Mouse (Mus musculus) forebrain, embryonic 14.5 days (tissue): ENCODE measurements at regions not wholly inside any gene's neighbourhood (a gene's known extent, or its start where the extent isn't known, plus 50 kb on each side); places are given as distances from the start of the nearest gene placed in this dataset.

Experiments used
- ATAC-seq: fragments of 200-750 bp; cut with Nextera tagmentation; 2 replicates; pipeline ENCODE4 v1.8.0; 2017; ENCODE audit warnings: mild to moderate bottlenecking, moderate library complexity
- DNase-seq: peaks from one replicate; pipeline ENCODE4 v3.0.0-alpha.2; 2015; ENCODE audit warnings: low spot score
- H3K27ac ChIP-seq: fragments of 300-500 bp; sonication (generic); 2 replicates; pipeline ENCODE4 v1.5.1; 2014; ENCODE audit warnings: low read depth, mild to moderate bottlenecking, control low read depth, low read length, moderate library complexity
- H3K27me3 ChIP-seq: fragments of 300-500 bp; sonication (generic); replicated peaks from 2 replicates; pipeline ENCODE4 v1.6.1; 2014; ENCODE audit warnings: low read length, control low read depth, mixed read lengths; ENCODE audit not compliant: control insufficient read depth, insufficient read depth
- H3K36me3 ChIP-seq: fragments of 300-500 bp; sonication (generic); 2 replicates; pipeline ENCODE4 v1.6.1; 2014; ENCODE audit warnings: low read length, control low read depth; ENCODE audit not compliant: control insufficient read depth, insufficient read depth
- H3K4me1 ChIP-seq: fragments of 300-500 bp; sonication (generic); 2 replicates; pipeline ENCODE4 v1.6.1; 2014; ENCODE audit warnings: antibody characterized with exemption, low read length, control low read depth; ENCODE audit not compliant: control insufficient read depth, insufficient read depth
- H3K4me2 ChIP-seq: fragments of 300-500 bp; sonication (generic); 2 replicates; pipeline ENCODE4 v1.6.1; 2014; ENCODE audit warnings: mild to moderate bottlenecking, control low read depth, low read length
- H3K4me3 ChIP-seq: fragments of 300-500 bp; sonication (generic); 2 replicates; pipeline ENCODE4 v1.5.1; 2014; ENCODE audit warnings: low read depth, low read length, control low read depth
- H3K9ac ChIP-seq: fragments of 300-500 bp; sonication (generic); 2 replicates; pipeline ENCODE4 v1.6.1; 2014; ENCODE audit warnings: mild to moderate bottlenecking, low read length, control low read depth, moderate library complexity
- H3K9me3 ChIP-seq: fragments of 300-500 bp; sonication (generic); replicated peaks from 2 replicates; pipeline ENCODE4 v1.6.1; 2016; ENCODE audit warnings: low read length, control low read depth, mixed read lengths; ENCODE audit not compliant: control insufficient read depth
- WGBS: fragments of 180-500 bp; shearing (Covaris S2); extraction: QIAGEN DNeasy Blood & Tissue Kit; methylation state at CpG from one replicate; pipeline ENCODE4 v1.1.7; 2014; 5-methylcytosine and 5-hydroxymethylcytosine counted together

DNA sequence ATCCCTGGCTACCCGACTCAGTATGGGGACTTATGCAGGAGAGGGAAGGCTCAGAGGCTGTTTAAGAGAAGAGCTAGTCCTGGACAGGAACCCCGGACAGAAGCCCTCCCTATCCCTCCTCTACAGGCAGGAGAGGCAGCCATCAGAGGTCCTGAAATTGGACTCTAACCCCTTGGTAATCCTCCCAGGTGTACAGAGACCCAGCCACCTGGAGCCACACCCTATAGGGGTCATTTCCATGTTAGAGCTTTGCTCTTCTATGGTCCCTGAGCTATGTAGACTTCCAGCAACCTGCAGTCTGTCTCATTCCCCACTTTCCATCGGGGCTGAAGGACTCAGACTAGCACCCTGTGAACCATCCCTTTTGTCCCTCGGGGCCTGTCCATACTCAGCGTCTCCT is 84.2 kb upstream of the Rpl38 start:
- no peak overlapping the region for H3K4me3 ChIP-seq
- no peak overlapping the region for H3K4me2 ChIP-seq
- H3K9ac ChIP-seq: no peak overlapping the region
- no peak overlapping the region for H3K27ac ChIP-seq
- ATAC-seq: no peak
- no peak for DNase-seq
- H3K4me1 ChIP-seq: no peaks in the 10 kb centered on the region
- no peaks in the 10 kb centered on the region for H3K36me3 ChIP-seq
- H3K9me3 ChIP-seq: no peaks in the 10 kb centered on the region
- H3K27me3 ChIP-seq: no peaks in the 10 kb centered on the region
- WGBS: 86% methylated on average over 5 of the region's 5 CpGs

- WGBS: 68% methylated on average over 2 of the region's 2 CpGs
- DNase-seq: no peak
- Histone ChIP-seq H3K4me3 (no peak overlapping the region), H3K4me1 (no peaks in the 10 kb centered on the region), H3K36me3 (no peaks in the 10 kb centered on the region), H3K4me2 (no peak overlapping the region), H3K9ac (no peak overlapping the region), H3K27ac (no peak overlapping the region), H3K27me3 (no peaks in the 10 kb centered on the region), H3K9me3 (peaks cover 9% of the 10 kb centered on the region)
- no peak for ATAC-seq
These were observed 88.3 kb upstream of the Rpl38 start for GRCm38 (mm10) chr11:114579986-114580385.

DNA sequence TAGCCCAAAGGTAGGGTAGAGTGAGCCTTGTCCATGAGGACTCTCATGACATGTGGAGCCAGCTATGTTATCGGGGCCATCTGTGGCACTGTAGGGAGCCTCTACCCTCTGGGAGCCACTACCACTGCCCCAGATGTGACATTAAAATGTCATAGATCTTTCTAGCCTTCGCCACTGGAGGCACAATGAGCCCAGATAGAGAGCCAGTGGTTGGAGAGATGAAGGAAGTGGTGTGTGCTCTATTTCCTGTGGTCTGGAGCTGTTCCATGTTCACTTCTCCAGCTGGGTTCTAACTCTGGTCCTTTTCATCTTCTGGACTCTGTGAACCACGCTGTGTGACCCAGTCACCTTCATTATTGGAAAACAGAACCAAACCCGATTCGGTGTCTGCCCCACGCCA is 89.8 kb upstream of the Rpl38 start:
- no peaks in the 10 kb centered on the region for H3K4me1 ChIP-seq
- no peaks in the 10 kb centered on the region for H3K27me3 ChIP-seq
- ATAC-seq: no peak
- no peaks in the 10 kb centered on the region for H3K36me3 ChIP-seq
- no peak overlapping the region for H3K4me2 ChIP-seq
- peaks cover 11% of the 10 kb centered on the region for H3K9me3 ChIP-seq
- WGBS: 93% methylated on average over 6 of the region's 6 CpGs
- no peak overlapping the region for H3K27ac ChIP-seq
- DNase-seq: no peak
- H3K9ac ChIP-seq: no peak overlapping the region
- H3K4me3 ChIP-seq: no peak overlapping the region

DNA sequence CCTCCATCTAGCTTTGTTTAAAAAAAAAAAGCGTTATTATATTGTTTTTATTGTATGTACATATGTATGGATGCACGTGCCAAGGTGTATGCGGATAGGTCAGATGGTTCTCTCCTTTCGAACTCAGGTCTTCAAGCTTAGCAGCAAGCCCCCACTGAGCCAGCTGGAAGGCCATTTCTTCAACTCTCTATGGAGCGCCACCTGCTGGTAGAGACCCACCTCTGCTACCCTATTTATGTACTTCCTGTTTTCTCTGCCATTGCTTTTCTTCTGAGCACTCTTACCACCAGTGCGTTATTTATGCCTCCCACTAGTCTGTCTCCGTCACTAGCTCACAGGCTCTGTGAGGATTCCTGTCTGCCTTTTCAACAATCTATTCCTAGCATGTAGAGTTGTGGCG is 91.5 kb upstream of the Rpl38 start:
- 89% methylated on average over 8 of the region's 8 CpGs for WGBS
- peaks cover 11% of the 10 kb centered on the region for H3K9me3 ChIP-seq
- no peak overlapping the region for H3K27ac ChIP-seq
- H3K9ac ChIP-seq: no peak overlapping the region
- no peaks in the 10 kb centered on the region for H3K36me3 ChIP-seq
- H3K4me1 ChIP-seq: no peaks in the 10 kb centered on the region
- ATAC-seq (no peak), DNase-seq (no peak)
- no peak overlapping the region for H3K4me2 ChIP-seq
- no peak overlapping the region for H3K4me3 ChIP-seq
- H3K27me3 ChIP-seq: no peaks in the 10 kb centered on the region

- Histone ChIP-seq H3K27me3 (no peaks in the 10 kb centered on the region), H3K4me3 (no peak overlapping the region), H3K9me3 (peaks cover 11% of the 10 kb centered on the region), H3K27ac (no peak overlapping the region), H3K9ac (no peak overlapping the region), H3K36me3 (no peaks in the 10 kb centered on the region), H3K4me1 (peaks cover 6% of the 10 kb centered on the region; the same call in 1 of the 2 replicates), H3K4me2 (no peak overlapping the region)
- WGBS: 43% methylated on average over 20 of the region's 20 CpGs
- ATAC-seq (no peak), DNase-seq (no peak)
These were observed 97.0 kb upstream of the Rpl38 start for GRCm38 (mm10) chr11:114571144-114571869.

DNA sequence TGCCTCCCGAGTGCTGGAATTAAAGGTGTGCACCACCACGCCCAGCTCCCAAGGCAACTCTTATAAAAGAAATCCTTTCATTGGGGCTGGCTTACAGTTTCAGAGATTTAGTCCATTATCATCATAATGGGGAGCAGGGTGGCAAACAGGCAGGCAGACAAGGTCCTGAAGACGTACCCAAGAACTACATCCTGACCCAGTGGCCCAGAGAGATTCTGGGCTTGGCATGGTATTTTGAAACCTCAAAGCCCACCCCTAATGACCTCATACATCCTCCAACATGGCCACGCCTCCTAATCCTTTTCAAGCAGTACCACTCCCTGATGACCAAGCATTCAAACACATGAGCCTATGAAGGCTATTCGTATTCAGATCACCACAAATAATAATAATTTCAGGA is 98.2 kb upstream of the Rpl38 start:
- H3K27me3 ChIP-seq: no peaks in the 10 kb centered on the region
- DNase-seq: no peak
- no peak overlapping the region for H3K4me3 ChIP-seq
- ATAC-seq: no peak
- no peak overlapping the region for H3K27ac ChIP-seq
- H3K36me3 ChIP-seq: no peaks in the 10 kb centered on the region
- 97% methylated on average over 5 of the region's 5 CpGs for WGBS
- no peak overlapping the region for H3K4me2 ChIP-seq
- peaks cover 2% of the 10 kb centered on the region; the same call in 1 of the 2 replicates for H3K9me3 ChIP-seq
- peaks cover 6% of the 10 kb centered on the region; the same call in 1 of the 2 replicates for H3K4me1 ChIP-seq
- H3K9ac ChIP-seq: no peak overlapping the region

DNA sequence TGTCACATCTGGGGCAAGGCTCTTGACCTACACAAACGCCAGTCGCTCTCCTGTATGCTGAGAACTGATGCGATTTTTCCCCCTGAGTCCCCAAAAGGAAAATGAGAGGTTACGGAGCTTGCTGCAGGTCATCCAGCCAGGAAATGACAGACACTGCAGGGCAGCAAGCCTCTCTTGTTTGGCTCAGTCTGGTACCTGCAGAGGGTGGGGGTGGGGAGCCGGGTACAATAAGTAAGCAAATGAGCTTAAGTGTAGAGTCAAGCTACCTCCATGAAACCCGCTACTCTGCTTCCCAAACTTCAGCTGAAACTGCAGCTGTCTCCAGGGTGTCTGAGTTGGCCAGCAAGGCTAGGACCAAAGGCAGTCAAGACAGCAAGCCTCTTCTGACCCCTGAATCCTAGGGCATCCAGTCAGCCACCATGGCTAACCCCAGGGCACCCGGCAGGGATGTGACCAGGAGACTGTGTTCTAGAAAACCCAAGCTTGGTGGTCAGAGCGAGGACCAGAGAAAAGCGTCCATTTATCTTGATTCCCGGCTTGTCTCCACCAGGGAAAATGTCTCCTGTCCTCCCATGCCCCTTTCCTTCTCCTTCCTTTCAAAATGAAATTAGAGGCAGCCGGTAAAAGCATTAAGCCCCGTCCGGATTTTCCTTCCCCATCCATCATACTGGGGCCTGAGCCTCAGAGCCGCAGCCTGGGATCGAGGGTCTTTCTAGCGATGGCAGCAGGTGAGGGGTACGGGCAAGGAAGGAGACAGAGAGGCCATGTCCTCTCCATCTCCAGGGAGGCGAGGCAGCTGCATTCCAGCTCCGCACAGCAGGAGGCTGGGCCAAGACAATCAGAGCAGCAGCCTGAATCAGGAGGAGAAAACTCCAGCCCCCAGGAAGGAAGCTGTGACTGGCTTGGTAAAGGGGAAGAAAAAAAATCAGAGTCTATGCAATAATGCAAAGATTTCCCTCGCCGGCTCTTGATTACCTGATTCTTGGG is 100.2 kb upstream of the Rpl38 start:
- no peak overlapping the region for H3K9ac ChIP-seq
- no peaks in the 10 kb centered on the region for H3K36me3 ChIP-seq
- no peaks in the 10 kb centered on the region for H3K27me3 ChIP-seq
- H3K9me3 ChIP-seq: peaks cover 4% of the 10 kb centered on the region; the same call in 1 of the 2 replicates
- peaks cover 6% of the 10 kb centered on the region; the same call in 1 of the 2 replicates for H3K4me1 ChIP-seq
- DNase-seq (no peak), ATAC-seq (no peak)
- H3K27ac ChIP-seq: no peak overlapping the region
- 7% methylated on average over 21 of the region's 21 CpGs for WGBS
- no peak overlapping the region for H3K4me3 ChIP-seq
- H3K4me2 ChIP-seq: peak overlapping the region; percentile 28

DNA sequence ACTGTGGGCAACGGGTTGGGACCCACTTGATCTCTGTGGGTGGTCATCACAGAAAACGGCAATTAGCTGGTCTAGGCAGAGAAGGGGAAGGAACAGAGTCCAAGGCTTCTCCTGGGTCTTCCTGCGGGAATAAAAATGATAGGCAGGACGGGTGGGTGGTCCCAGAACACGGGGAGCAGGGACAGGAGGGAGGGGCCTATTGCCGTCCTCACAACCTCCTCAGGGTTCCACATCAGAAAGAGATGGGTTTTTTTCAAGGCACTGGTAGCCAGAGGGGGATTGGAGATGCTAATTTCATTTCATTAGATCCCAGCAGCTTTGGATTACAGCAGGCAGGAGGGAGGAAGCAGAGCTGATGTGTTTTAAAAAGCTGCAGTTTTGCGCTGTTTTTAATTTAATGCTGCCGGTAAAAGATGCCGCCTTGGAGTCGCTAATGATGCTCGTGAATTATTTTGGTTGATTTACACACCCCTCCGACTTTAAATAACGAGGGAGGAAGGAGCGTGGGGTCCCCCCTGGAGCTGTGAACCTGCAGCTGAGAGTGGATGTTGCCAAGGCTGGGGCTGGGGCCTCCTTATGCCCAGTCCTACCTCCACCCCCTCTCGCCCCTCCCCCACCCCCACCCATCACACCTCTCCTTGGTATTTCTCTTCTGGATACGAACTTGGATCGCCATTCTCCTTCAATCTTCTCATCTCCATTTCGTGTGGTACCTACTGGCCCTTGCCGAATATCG is 101.1 kb upstream of the Rpl38 start:
- H3K36me3 ChIP-seq: no peaks in the 10 kb centered on the region
- no peak overlapping the region for H3K27ac ChIP-seq
- no peak for ATAC-seq
- H3K9me3 ChIP-seq: peaks cover 4% of the 10 kb centered on the region; the same call in 1 of the 2 replicates
- H3K4me2 ChIP-seq: peak overlapping the region; percentile 28
- 5% methylated on average over 20 of the region's 20 CpGs for WGBS
- DNase-seq: peak; percentile 47
- H3K4me3 ChIP-seq: no peak overlapping the region
- no peaks in the 10 kb centered on the region for H3K27me3 ChIP-seq
- H3K4me1 ChIP-seq: peaks cover 6% of the 10 kb centered on the region; the same call in 1 of the 2 replicates
- H3K9ac ChIP-seq: no peak overlapping the region
